Mouse (Mus musculus) small intestine, adult 2 months (tissue): Measurements from ENCODE around the gene Chd1. TPM values are rescaled to one million over a fixed set of nuclear protein-coding genes. Genes with fewer than 3 reads are reported as not detected.
"Not testable (repeated sequence)": the region's sequence is repeated elsewhere in the genome, so short reads cannot be mapped to it uniquely, and the experiment has no call there.

Experiments used
- H3K27ac ChIP-seq: fragments of 200-500 bp; 2 replicates; pipeline ENCODE4 v1.5.1; 2012; ENCODE audit warnings: low read depth, low read length, control low read depth, inconsistent platforms; ENCODE audit not compliant: insufficient read depth
- H3K27me3 ChIP-seq: fragments of 200-500 bp; 2 replicates; pipeline ENCODE4 v1.6.1; 2012; ENCODE audit warnings: mild to moderate bottlenecking, moderate library complexity, low read length, inconsistent platforms; ENCODE audit not compliant: control insufficient read depth, insufficient read depth
- H3K36me3 ChIP-seq: fragments of 200-500 bp; 2 replicates; pipeline ENCODE4 v1.6.1; 2012; ENCODE audit warnings: mild to moderate bottlenecking, low read length, control low read depth, inconsistent platforms; ENCODE audit not compliant: control insufficient read depth, insufficient read depth
- H3K4me1 ChIP-seq: fragments of 200-500 bp; 2 replicates; pipeline ENCODE4 v1.6.1; 2012; ENCODE audit warnings: low read length, inconsistent platforms, mixed read lengths; ENCODE audit not compliant: control insufficient read depth, insufficient read depth, insufficient read length
- H3K4me3 ChIP-seq: fragments of 200-500 bp; 2 replicates; pipeline ENCODE4 v1.5.1; 2012; ENCODE audit warnings: low read depth, mild to moderate bottlenecking, control low read depth, inconsistent platforms, low read length, moderate library complexity
- CTCF ChIP-seq: fragments of 200-500 bp; IDR thresholded peaks from 2 replicates; pipeline ENCODE4 v1.5.1; 2012; ENCODE audit warnings: low read depth, mild to moderate bottlenecking, control low read depth, inconsistent platforms, low read length, moderate library complexity, mixed read lengths; ENCODE audit not compliant: insufficient replicate concordance, insufficient read length; ENCODE audit errors: extremely low read depth
- POLR2A ChIP-seq: fragments of 200-500 bp; IDR thresholded peaks from 2 replicates; pipeline ENCODE4 v1.6.1; 2012; ENCODE audit warnings: low read depth, mild to moderate bottlenecking, control low read depth, inconsistent platforms, low read length, moderate library complexity
- WGBS: fragments of 180-500 bp; shearing (Covaris S2); methylation state at CpG from one replicate; pipeline ENCODE4 v1.1.7; 2018; 5-methylcytosine and 5-hydroxymethylcytosine counted together
- polyA plus RNA-seq: library from polyadenylated mRNA; depleted of rRNA; stranded (reverse); fragments of >200 nt; gene quantifications from 2 replicates; pipeline ENCODE4 v1.2.3, GENCODE M21; 2012

Chd1 gene
- polyA plus RNA-seq, 1 experiment = 15.6 TPM

DNA sequence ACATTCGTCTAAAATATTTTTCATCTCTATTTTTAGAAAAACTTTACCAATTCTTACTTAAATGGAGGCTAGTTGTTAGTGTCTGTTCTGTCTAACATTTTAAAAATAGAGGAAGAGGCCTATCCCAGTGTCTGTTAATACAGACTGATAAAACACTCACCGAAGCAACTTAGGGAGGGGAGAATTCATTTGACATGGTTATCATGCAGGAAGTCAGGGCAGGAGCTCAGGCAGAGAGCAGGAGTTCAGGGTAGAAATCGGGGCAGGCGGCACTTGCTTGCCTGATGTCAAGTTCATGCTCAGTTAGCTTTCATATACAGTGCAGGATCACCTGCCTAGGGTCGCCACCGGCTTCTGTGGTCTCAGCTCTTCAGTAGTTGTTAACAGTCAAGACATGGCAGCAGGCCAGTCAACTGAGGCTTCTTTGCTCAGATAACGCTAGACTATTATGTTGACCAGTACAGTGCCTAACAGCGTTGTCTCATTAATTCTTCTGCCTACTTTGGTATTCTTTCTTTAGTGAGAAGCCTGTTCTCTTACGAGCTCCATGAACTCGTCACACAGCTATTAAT lies 32.7 kb downstream of the Chd1 start:
- 92% methylated on average over 10 of the region's 10 CpGs for WGBS
- H3K36me3 ChIP-seq = peaks cover 44% of the 10 kb centered on the region
- TF ChIP-seq POLR2A (no peak), CTCF (no peak)
- no peak overlapping the region for H3K27ac ChIP-seq
- no peaks in the 10 kb centered on the region for H3K4me1 ChIP-seq
- no peaks in the 10 kb centered on the region for H3K27me3 ChIP-seq
- no peak overlapping the region for H3K4me3 ChIP-seq

DNA sequence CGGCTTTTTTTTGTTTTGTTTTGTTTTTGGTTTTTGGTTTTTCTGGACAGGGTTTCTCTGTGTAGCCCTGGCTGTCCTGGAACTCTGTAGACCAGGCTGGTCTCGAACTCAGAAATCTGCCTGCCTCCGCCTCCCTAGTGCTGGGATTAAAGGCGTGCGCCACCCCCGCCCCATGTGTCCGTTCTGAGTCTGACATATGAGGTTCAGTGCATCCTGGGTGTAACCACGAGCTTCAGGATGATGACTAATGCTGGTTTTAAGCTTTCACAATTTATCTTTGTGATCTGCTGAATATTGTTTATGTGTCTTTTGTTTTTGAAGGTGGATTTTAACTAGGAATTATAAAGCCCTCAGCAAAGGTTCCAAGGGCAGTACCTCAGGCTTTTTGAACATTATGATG lies 37.1 kb downstream of the Chd1 start:
- no peaks in the 10 kb centered on the region for H3K27me3 ChIP-seq
- H3K4me3 ChIP-seq = no peak overlapping the region
- WGBS = 84% methylated on average over 8 of the region's 8 CpGs
- TF ChIP-seq POLR2A (no peak), CTCF (no peak)
- H3K27ac ChIP-seq = no peak overlapping the region
- H3K36me3 ChIP-seq = peaks cover 52% of the 10 kb centered on the region
- H3K4me1 ChIP-seq = no peaks in the 10 kb centered on the region

DNA sequence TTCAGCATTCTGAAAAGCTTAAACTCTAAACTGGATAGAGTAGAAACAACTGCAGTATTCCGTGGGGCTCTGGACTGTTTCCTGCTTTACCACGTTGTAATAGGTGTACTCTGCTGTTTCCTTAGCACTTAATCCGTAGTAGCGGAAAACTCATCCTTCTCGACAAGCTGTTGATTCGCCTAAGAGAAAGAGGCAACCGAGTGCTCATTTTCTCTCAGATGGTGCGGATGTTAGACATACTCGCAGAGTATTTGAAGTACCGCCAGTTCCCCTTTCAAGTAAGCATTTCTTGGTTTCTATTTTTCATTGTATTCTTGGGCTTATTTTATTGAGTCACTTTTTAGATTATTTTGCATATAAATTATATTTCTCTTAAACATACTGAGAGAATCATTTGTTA lies 38.2 kb downstream of the Chd1 start:
- TF ChIP-seq CTCF (no peak), POLR2A (no peak)
- Histone ChIP-seq H3K27ac (no peak overlapping the region), H3K4me1 (no peaks in the 10 kb centered on the region), H3K4me3 (no peak overlapping the region), H3K27me3 (no peaks in the 10 kb centered on the region), H3K36me3 (peaks cover 55% of the 10 kb centered on the region)
- WGBS = 93% methylated on average over 10 of the region's 10 CpGs

DNA sequence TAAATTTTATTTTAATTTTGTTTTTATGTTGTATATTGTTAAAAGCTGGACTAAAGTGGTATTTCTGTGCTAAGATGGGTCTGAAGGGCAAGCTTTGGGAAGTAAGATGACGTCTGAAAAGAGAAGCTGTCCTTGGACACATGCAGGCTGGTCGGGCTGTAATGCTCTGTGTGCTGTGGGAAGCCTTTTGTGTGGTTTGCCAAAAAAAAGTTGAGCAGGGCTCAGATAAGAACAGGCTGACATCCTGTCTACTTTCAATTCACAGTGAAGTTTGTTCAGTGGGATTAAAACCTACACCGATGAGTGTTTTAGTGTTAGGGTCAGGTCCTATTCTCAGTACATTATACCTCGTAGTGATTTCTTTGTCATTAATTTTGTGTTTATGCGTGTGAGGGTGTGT lies 38.6 kb downstream of the Chd1 start:
- Histone ChIP-seq H3K36me3 (peaks cover 55% of the 10 kb centered on the region), H3K27ac (no peak overlapping the region), H3K27me3 (no peaks in the 10 kb centered on the region), H3K4me1 (no peaks in the 10 kb centered on the region), H3K4me3 (no peak overlapping the region)
- no peak for TF ChIP-seq POLR2A
- TF ChIP-seq CTCF = no peak
- WGBS = 86% methylated on average over 5 of the region's 5 CpGs

DNA sequence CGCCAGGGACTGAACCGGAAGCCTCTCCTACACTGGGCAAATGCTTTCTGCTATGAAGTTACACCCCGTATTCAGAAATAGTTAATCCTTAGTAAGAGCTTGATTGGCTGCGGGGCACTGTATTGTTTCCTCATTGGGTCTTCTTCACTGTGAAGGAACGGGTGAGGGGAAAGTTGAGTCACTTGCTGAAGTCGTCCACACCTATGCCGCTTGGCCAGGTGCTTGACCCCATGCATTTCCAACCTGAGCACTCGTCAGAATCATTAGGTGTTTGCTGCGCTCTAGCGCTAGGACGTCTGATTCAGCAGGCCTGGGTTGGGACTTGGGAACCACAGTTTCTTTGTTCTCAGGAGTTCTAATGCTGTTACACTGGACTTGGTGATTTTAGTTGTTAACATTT lies 41.9 kb downstream of the Chd1 start:
- 85% methylated on average over 11 of the region's 11 CpGs for WGBS
- no peaks in the 10 kb centered on the region for H3K27me3 ChIP-seq
- H3K4me1 ChIP-seq = no peaks in the 10 kb centered on the region
- H3K27ac ChIP-seq = no peak overlapping the region
- H3K36me3 ChIP-seq = peaks cover 67% of the 10 kb centered on the region
- no peak for TF ChIP-seq CTCF
- no peak for TF ChIP-seq POLR2A
- no peak overlapping the region for H3K4me3 ChIP-seq

DNA sequence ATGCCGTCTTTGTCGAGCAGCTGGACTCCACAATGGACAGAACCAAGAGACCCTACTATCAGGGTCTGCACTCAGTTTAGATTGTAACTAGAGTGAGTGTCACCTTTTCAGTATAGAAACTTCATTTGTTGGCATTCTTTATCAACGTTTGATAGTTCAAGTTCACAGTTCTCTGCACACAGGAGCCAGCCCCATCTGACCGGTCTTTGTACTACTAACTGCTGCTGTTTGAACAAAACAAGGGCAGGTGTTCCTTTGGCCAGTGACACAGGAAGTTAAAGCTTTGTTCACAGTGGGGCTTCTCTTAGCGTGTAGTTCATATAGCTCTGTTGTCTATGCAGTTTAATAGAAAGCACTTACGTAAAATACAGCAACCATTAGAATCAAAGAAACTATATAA lies 43.3 kb downstream of the Chd1 start:
- Histone ChIP-seq H3K4me3 (no peak overlapping the region), H3K4me1 (no peaks in the 10 kb centered on the region), H3K27ac (no peak overlapping the region), H3K27me3 (no peaks in the 10 kb centered on the region), H3K36me3 (peaks cover 65% of the 10 kb centered on the region)
- TF ChIP-seq POLR2A = no peak
- TF ChIP-seq CTCF = no peak
- 71% methylated on average over 6 of the region's 6 CpGs for WGBS

DNA sequence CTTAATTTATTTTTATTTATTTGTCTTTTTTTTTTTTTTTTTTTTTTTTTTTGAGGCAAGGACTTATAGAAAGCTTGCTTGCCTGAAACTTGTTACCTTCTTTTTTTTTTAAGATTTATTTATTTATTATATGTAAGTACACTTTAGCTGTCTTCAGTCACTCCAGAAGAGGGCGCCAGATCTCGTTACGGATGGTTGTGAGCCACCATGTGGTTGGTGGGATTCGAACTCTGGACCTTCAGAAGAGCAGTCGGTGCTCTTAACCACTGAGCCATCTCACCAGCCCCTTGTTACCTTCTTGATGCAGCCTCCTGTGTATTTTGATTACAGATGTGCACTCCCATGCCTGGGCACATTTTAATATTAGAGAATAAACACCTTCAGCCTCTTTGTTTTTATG lies 46.5 kb downstream of the Chd1 start:
- 89% methylated on average over 5 of the region's 5 CpGs for WGBS
- peaks cover 66% of the 10 kb centered on the region for H3K36me3 ChIP-seq

DNA sequence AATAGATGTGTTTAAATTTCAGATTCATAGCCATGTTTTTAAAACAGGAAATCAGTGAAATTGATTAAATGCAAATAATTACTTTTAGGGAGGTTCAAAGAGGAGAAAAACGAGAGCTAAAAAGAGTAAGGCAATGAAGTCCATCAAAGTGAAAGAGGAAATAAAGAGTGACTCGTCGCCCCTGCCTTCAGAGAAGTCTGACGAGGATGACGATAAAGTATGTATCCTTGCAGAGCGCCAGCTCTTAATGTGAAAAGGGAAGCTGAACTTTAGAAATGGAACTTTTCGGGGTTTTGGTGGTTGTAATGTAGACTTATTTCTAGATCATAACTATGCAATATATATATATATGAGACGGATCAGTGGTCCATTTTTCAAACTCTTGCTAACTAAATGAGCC lies 56.4 kb downstream of the Chd1 start:
- peaks cover 58% of the 10 kb centered on the region for H3K36me3 ChIP-seq
- no peaks in the 10 kb centered on the region for H3K27me3 ChIP-seq
- H3K4me1 ChIP-seq = no peaks in the 10 kb centered on the region
- H3K4me3 ChIP-seq = no peak overlapping the region
- TF ChIP-seq CTCF (no peak), POLR2A (no peak)
- H3K27ac ChIP-seq = no peak overlapping the region
- 77% methylated on average over 8 of the region's 8 CpGs for WGBS

More for the DNA sequence above, 46.5 kb downstream of the Chd1 start:
- H3K4me3 ChIP-seq, H3K27me3 ChIP-seq, H3K4me1 ChIP-seq, H3K27ac ChIP-seq: not testable (repeated sequence)
